Mouse (Mus musculus) ZHBTc4 (cell line): ENCODE results near the gene Cdc42bpb.

Experiments
- DNase-seq: peaks from one replicate; pipeline ENCODE4 v3.0.0-alpha.2; 2011; ENCODE audit warnings: low read depth, low spot score

The Cdc42bpb gene

GRCm38 (mm10) chr12:111377376-111377973 is at the start of gene Cdc42bpb:
TSS of gene Cdc42bpb (minus strand) at chr12:111377718.
- DNase-seq, result peak; percentile 95

- DNase-seq, result peak; percentile 92
These were observed 48.4 kb upstream of the Cdc42bpb start for GRCm38 (mm10) chr12:111425789-111426460.

GRCm38 (mm10) chr12:111425258-111425657 is 47.7 kb upstream of the Cdc42bpb start:
- DNase-seq, result peak; percentile 84

GRCm38 (mm10) chr12:111424547-111424946 is 47.0 kb upstream of the Cdc42bpb start:
- DNase-seq, result no peak

- peak; percentile 68 for DNase-seq
These were observed 46.1 kb upstream of the Cdc42bpb start for GRCm38 (mm10) chr12:111423570-111424129.

GRCm38 (mm10) chr12:111422852-111423251 is 45.3 kb upstream of the Cdc42bpb start:
- no peak for DNase-seq

- DNase-seq, result no peak
These were observed 43.6 kb upstream of the Cdc42bpb start for GRCm38 (mm10) chr12:111420946-111421709.

- no peak for DNase-seq
These were observed 42.4 kb upstream of the Cdc42bpb start for GRCm38 (mm10) chr12:111419918-111420317.

- DNase-seq, result peak; percentile 37
These were observed 39.6 kb upstream of the Cdc42bpb start, which contains the start of gene Exoc3l4 for GRCm38 (mm10) chr12:111416921-111417779. TSS of gene Exoc3l4 (plus strand) at chr12:111417017.

GRCm38 (mm10) chr12:111413300-111413699 is 35.8 kb upstream of the Cdc42bpb start:
- peak; percentile 92 for DNase-seq

GRCm38 (mm10) chr12:111412581-111413284 is 35.2 kb upstream of the Cdc42bpb start:
- no peak for DNase-seq

GRCm38 (mm10) chr12:111411631-111412355 is 34.3 kb upstream of the Cdc42bpb start:
- no peak for DNase-seq

GRCm38 (mm10) chr12:111409583-111409982 is 32.1 kb upstream of the Cdc42bpb start:
- DNase-seq, result no peak

GRCm38 (mm10) chr12:111406622-111407021 is 29.1 kb upstream of the Cdc42bpb start, which contains the start of gene Lbhd2:
TSS of gene Lbhd2 (plus strand) at chr12:111406809.
- DNase-seq, result no peak

GRCm38 (mm10) chr12:111404880-111405279 is 27.4 kb upstream of the Cdc42bpb start:
- DNase-seq, result peak; percentile 50

GRCm38 (mm10) chr12:111401454-111402184 is 24.1 kb upstream of the Cdc42bpb start:
- DNase-seq, result peak; percentile 88

GRCm38 (mm10) chr12:111396997-111397396 is 19.5 kb upstream of the Cdc42bpb start:
- no peak for DNase-seq

GRCm38 (mm10) chr12:111394008-111394407 is 16.5 kb upstream of the Cdc42bpb start:
- DNase-seq, result no peak

GRCm38 (mm10) chr12:111387146-111387545 is 9.6 kb upstream of the Cdc42bpb start:
- no peak for DNase-seq
